Mouse (Mus musculus) mouse trophoblast stem cell (cell line): ENCODE results near the gene Scgb1c1.

Source experiments
- in situ Hi-C, 2 experiments: fragments of 300-500 bp; cut with MseI, MboI; formaldehyde crosslinking; loops; 2 replicates in 1 of 2; 3 replicates in 1 of 2; pipeline ENCODE4 v1.15.1; 2025

Scgb1c1 gene

GRCm38 (mm10) chr7:140840750-140841735 is 4.3 kb upstream of the Scgb1c1 start:
- in situ Hi-C loops = loop anchor here in 1 of 2 experiments (5.0 kb wide), 1 partner anchor 61 kb away; the partner anchor contains the start of gene Cox8b

GRCm38 (mm10) chr7:140843806-140844205 is 1.5 kb upstream of the Scgb1c1 start:
- in situ Hi-C loops = loop anchor here in 1 of 2 experiments (5.0 kb wide), 1 partner anchor 58 kb away; the partner anchor contains the start of gene Cox8b

- in situ Hi-C loops = loop anchor here in 1 of 2 experiments (5.0 kb wide), 1 partner anchor 57 kb away; the partner anchor contains the start of gene Cox8b
These were observed 336 bp downstream of the Scgb1c1 start for GRCm38 (mm10) chr7:140845683-140846082.

GRCm38 (mm10) chr7:140846676-140847075 is 1.3 kb downstream of the Scgb1c1 start:
- in situ Hi-C loops = loop anchor here in 1 of 2 experiments (5.0 kb wide), 1 partner anchor 56 kb away; the partner anchor contains the start of gene Cox8b

DNA sequence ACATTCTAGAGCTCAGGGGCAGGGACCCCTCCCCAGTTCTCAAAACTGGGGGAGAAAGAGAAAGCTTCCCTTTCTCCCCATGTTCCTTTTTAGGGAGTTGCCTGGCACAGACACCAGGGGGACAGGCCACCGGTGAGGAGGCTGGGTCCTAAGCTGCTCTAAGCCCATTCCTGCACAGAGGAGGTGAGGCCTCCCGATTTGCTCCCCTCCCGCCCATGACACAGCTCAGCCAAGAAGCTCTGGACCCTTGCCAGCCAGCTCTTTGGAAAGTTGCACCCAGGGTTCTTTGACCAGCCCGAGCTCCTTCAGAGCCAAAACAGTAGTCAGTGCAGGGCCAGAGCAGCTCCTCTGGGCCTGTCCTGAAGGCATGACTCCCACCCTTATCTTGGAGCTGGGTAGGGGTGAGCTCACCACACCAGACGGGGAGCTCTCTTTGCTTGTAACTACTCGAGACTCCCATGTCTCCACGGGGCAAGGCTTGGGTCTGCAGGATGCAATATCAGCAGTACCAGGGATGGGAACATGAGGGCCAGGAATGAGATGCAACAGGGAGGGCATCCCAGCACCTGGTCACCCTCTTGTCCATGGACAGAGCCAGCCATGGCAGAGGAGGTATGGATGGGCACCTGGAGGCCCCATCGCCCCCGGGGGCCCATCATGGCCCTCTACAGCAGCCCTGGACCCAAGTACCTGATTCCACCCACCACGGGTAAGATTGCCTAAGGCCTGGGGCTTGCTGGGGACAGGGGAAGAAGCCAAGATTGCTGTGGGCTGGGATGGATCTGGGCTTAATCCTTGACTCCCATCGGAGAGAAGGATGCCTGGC is 2.6 kb downstream of the Scgb1c1 start, which contains the start of gene Odf3:
Gene Odf3, plus strand, starts transcription at position 51 of the 826 bp plus-strand sequence.
- in situ Hi-C loops = loop anchor here in 1 of 2 experiments (5.0 kb wide), 1 partner anchor 54 kb away; the partner anchor contains the start of gene Cox8b

GRCm38 (mm10) chr7:140848591-140848990 is 3.2 kb downstream of the Scgb1c1 start:
- in situ Hi-C loops = loop anchor here in 1 of 2 experiments (5.0 kb wide), 1 partner anchor 54 kb away; the partner anchor contains the start of gene Cox8b

GRCm38 (mm10) chr7:140851916-140852315 is 6.6 kb downstream of the Scgb1c1 start:
- in situ Hi-C loops = no loop called here

GRCm38 (mm10) chr7:140853386-140853785 is 8.0 kb downstream of the Scgb1c1 start:
- in situ Hi-C loops = no loop called here

GRCm38 (mm10) chr7:140854483-140854882 is 9.1 kb downstream of the Scgb1c1 start:
- in situ Hi-C loops = no loop called here

- in situ Hi-C loops = no loop called here
These were observed 9.8 kb downstream of the Scgb1c1 start for GRCm38 (mm10) chr7:140855181-140855580.

- in situ Hi-C loops = no loop called here
These were observed 10.8 kb downstream of the Scgb1c1 start, which contains the start of gene Gm45785 for GRCm38 (mm10) chr7:140855860-140856784. Gene Gm45785 (minus strand): TSS chr7:140856331.

DNA sequence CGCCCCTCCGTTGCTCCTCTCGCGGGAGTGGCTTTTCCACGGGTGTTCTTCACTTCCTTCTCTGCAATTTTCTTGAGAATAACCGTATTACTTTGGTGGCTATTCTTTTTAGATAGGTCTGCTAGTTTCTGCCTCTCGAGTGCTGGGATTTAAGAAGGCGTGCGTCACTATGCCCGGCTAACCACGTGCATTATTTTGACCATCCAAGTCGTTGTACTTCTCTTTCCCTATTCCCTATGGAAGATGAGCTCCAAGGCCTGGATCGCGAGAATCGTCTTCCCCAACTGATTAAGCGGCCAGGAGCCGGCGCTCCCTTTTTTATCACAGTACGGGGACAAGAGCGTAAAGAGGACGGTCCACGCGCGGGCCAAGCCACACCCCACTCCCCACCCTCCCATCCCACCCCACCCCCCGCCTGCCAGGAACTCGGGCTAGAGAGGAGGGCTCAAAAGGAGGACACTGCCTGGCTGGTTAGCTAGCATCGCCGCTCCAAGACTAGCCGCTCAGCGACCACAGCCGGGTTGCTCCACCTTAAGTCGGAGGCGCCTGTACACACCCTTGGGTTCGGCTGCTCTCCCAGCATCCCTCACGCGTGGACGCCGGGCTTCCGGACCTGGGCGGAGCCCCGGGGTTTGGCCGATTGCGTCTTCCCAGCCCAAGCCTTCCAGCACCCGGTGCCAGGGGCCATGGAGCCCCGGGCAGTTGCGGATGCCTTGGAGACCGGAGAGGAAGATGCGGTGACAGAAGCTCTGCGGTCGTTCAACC is 11.6 kb downstream of the Scgb1c1 start, which contains the start of gene Ric8a:
Gene Ric8a, plus strand, starts transcription at position 173 of the 765 bp plus-strand sequence.
- in situ Hi-C loops = no loop called here

- in situ Hi-C loops = no loop called here
These were observed 12.5 kb downstream of the Scgb1c1 start, which contains the start of gene Bet1l for GRCm38 (mm10) chr7:140857550-140858505. Gene Bet1l (minus strand): TSS chr7:140857577.

- in situ Hi-C loops = no loop called here
These were observed 13.4 kb downstream of the Scgb1c1 start for GRCm38 (mm10) chr7:140858746-140859145.

DNA sequence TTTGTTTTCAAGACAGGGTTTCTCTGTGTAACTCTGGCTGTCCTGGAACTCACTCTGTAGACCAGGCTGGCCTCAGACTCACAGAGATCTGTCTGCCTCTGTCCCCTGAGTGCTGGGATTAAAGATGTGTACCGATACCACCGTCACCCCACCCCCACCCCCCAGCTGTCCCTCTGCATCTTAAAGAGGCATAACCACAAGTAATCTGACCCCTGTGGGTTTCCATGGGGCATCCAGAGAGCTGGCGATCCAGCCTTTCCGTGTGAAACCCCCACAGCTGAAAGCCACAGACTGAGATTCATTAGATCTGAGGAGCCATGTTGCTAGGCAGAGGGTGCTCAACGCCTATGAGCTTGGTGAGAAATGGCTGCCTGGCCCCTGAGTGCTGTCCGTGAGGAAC is 14.7 kb downstream of the Scgb1c1 start:
- in situ Hi-C loops = no loop called here

GRCm38 (mm10) chr7:140860728-140861127 is 15.4 kb downstream of the Scgb1c1 start:
- in situ Hi-C loops = no loop called here

- in situ Hi-C loops = no loop called here
These were observed 19.4 kb downstream of the Scgb1c1 start for GRCm38 (mm10) chr7:140864761-140865160.

DNA sequence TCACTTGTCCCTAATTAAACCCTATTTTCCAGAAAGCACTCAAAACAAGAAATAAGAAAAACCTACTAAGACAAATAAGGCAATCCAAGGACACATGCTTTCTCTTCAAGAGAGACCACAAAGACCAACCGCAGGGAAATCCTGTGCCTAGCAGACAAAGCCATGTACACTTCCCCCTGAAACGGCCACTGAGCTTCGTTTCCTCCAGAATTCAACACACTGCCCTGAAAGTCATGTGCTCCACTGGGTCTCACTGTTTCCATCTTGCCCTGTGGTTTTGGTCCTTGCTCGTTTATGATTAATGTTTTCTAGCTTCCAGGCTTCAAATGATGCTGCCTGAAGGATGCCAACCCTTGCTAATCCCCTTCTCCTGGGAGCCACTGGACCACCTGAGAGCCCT is 28.9 kb downstream of the Scgb1c1 start:
- in situ Hi-C loops = no loop called here
